Mouse (Mus musculus) splenic B cell, adult 2 months (primary cell): ENCODE measurements around the gene Ercc2.

Experiments used
- DNase-seq: peaks from one replicate; pipeline ENCODE4 v3.0.0-alpha.2; 2011; ENCODE audit warnings: low read depth, low spot score
- H3K27me3 ChIP-seq: 2 replicates; pipeline ENCODE4 v1.6.1; 2012; ENCODE audit warnings: mild to moderate bottlenecking, low read length, moderate library complexity, mixed read lengths; ENCODE audit not compliant: control insufficient read depth, poor library complexity, insufficient read depth, severe bottlenecking
- H3K36me3 ChIP-seq: 2 replicates; pipeline ENCODE4 v1.6.1; 2012; ENCODE audit warnings: mild to moderate bottlenecking, low read length, moderate library complexity, mixed read lengths; ENCODE audit not compliant: control insufficient read depth, poor library complexity, insufficient read depth, severe bottlenecking

The Ercc2 gene

DNA sequence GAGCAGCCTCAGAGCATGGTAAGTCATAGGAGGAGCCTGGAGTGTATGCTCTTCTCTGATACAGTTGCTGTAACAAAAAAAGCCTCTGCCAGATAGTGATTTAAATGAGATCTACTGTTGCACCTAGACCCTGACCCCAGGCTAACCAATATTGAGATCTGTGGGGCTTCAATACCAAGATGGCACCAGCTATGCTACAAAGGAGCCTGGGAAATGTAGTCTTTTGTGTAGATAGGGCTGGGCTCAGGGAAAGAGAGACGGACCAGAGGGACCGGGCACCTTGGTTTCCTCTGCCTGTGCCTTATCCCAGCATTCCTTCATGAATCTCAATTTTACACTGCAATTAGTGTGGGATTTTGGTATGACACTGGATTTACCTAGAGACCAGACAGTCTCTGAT is 8.4 kb upstream of the Ercc2 start:
- H3K27me3 ChIP-seq = no peaks in the 10 kb centered on the region
- DNase-seq = no peak

DNA sequence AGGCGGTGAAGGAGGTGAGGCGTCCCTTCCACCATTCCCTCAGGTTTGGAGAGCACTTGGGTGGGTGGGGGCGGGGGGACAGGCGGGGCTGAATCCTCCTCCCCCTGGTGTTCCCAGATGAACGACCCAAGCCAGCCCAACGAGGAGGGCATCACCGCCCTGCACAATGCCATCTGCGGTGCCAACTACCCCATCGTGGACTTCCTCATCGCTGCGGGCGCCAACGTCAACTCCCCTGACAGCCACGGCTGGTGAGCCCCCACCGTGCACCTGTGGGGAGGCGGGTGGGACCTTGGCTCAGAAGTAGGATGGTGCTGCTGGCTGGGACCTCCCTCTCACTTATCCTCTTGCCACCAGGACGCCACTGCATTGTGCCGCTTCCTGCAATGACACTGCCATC is 6.4 kb upstream of the Ercc2 start:
- DNase-seq = no peak
- no peaks in the 10 kb centered on the region for H3K27me3 ChIP-seq
- H3K36me3 ChIP-seq = no peaks in the 10 kb centered on the region

More for the DNA sequence above, 8.4 kb upstream of the Ercc2 start:
- H3K36me3 ChIP-seq = no peaks in the 10 kb centered on the region

- no peaks in the 10 kb centered on the region for H3K27me3 ChIP-seq
- no peak for DNase-seq
- H3K36me3 ChIP-seq = no peaks in the 10 kb centered on the region
Observed at GRCm38 (mm10) chr7:19376019-19376418, 5.8 kb upstream of the Ercc2 start.

DNA sequence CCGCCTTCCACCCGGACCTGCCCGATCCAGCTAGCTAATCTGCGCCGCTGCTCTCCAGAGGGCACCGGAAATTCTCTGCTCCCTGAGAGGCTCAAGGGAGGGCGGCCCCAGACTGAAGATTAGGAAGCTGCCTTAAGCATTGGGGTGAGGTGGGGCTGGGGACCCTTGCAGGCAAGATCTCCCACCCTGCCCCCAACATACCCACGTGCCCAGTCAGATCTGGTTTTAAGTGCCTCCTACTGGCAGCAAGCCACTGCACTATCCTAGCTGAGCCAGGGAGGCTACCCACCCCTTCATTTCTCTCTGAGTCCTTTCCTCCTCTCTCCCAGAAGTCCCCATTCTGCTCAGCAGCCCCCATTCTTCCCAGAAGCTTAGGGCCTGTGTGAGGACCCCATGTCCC is 3.8 kb upstream of the Ercc2 start:
- Histone ChIP-seq H3K36me3 (no peaks in the 10 kb centered on the region), H3K27me3 (no peaks in the 10 kb centered on the region)
- DNase-seq = no peak

DNA sequence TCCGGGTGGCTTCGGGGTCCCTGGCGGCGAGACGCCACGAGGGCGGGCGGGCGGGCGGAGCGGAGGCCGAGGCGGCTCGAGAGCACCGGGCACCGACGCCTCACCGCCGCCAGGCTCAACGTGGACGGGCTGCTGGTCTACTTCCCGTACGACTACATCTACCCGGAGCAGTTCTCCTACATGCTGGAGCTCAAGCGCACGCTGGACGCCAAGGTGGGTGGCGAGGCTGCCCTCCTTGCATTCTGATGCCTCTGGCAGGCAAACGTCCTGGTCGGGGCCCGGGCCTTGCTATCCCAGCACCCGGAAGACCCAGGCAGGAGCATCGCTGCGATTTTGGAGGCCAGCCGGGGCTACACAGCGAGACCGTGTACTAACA is 344 bp downstream of the Ercc2 start:
- no peak for DNase-seq
- Histone ChIP-seq H3K27me3 (no peaks in the 10 kb centered on the region), H3K36me3 (peaks cover 4% of the 10 kb centered on the region; the same call in 1 of the 2 replicates)

GRCm38 (mm10) chr7:19383708-19384107 is 1.9 kb downstream of the Ercc2 start:
- Histone ChIP-seq H3K27me3 (no peaks in the 10 kb centered on the region), H3K36me3 (peaks cover 7% of the 10 kb centered on the region; the same call in 1 of the 2 replicates)
- DNase-seq = no peak

GRCm38 (mm10) chr7:19388699-19389413 is 7.0 kb downstream of the Ercc2 start:
- DNase-seq = no peak
- H3K27me3 ChIP-seq = no peaks in the 10 kb centered on the region
- H3K36me3 ChIP-seq = peaks cover 9% of the 10 kb centered on the region

- no peaks in the 10 kb centered on the region for H3K27me3 ChIP-seq
- H3K36me3 ChIP-seq = peaks cover 7% of the 10 kb centered on the region
- no peak for DNase-seq
Observed at GRCm38 (mm10) chr7:19394484-19394883, 12.7 kb downstream of the Ercc2 start.

- DNase-seq = peak; percentile 58
- Histone ChIP-seq H3K27me3 (no peaks in the 10 kb centered on the region; the same call in 1 of the 2 replicates), H3K36me3 (no peaks in the 10 kb centered on the region)
Observed at GRCm38 (mm10) chr7:19399496-19400280, 17.9 kb downstream of the Ercc2 start.

DNA sequence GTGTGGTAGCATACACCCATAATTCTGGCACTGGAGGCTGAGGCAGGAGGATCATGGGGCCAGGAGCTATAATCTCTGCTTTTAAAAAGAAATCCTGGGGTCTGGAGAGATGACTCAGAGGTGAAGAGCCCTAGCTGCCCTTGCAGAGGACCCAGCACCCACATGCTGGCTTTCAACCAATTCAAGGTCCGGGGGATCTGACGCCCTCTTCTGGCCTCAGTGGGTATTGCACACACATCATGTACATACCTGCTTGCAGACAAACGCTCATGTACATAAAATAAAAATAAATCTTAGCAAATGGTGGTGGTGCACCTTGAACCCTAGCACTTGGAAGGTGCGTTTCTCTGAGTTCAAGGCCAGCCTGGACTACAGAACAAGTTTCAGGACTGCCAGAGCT is 19.1 kb downstream of the Ercc2 start:
- DNase-seq = peak; percentile 23
- H3K36me3 ChIP-seq = no peaks in the 10 kb centered on the region
- no peaks in the 10 kb centered on the region; the same call in 1 of the 2 replicates for H3K27me3 ChIP-seq

GRCm38 (mm10) chr7:19402535-19403112 is 20.8 kb downstream of the Ercc2 start:
- Histone ChIP-seq H3K36me3 (no peaks in the 10 kb centered on the region), H3K27me3 (no peaks in the 10 kb centered on the region; the same call in 1 of the 2 replicates)
- DNase-seq = no peak

GRCm38 (mm10) chr7:19403731-19404296 is 22.0 kb downstream of the Ercc2 start, which contains the start of gene Klc3:
Klc3 (minus strand) TSS chr7:19404104.
- peak; percentile 86 for DNase-seq
- Histone ChIP-seq H3K27me3 (no peaks in the 10 kb centered on the region; the same call in 1 of the 2 replicates), H3K36me3 (no peaks in the 10 kb centered on the region)

DNA sequence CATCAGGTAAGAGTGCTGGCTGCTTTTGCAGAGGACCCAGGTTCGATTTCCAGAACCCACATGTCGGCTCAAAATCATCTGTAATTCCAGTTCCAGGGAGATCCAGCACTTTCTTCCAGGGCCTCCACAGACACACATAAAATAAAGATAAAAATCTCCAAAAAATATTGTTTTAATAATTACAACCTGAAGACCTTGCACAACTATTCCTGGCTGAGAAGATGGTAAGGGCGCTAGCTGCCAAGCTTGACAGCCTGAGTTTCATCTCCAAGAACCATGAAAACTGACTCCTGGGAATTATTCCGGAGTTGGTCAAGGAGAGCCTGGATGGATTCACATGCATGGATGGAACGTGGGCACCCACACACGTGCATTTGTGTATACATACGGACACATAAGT is 22.7 kb downstream of the Ercc2 start, which contains the start of gene Ckm:
Ckm (plus strand) TSS at position 301 of the 400 bp plus-strand sequence.
- Histone ChIP-seq H3K36me3 (no peaks in the 10 kb centered on the region), H3K27me3 (no peaks in the 10 kb centered on the region; the same call in 1 of the 2 replicates)
- DNase-seq = no peak

DNA sequence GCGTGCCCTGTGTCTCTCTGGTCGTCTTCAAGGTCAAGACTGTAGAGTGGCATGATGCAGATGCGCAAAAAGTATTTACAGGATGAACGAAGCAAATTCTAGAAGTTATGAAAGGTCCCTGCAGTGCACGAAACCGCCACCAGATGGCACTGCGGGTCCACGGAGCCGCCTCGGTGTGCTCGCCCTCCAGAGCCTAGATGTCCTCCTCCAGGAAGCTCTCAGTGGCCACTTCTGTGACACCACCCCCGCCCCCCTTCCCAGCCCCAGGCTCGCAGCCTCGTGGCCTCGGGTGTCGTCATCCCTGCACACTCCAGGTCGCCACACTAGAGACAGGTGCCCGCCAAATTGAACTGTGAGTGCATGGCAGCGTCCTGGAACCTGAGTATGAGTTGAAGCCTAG is 23.6 kb downstream of the Ercc2 start:
- Histone ChIP-seq H3K36me3 (no peaks in the 10 kb centered on the region), H3K27me3 (no peaks in the 10 kb centered on the region; the same call in 1 of the 2 replicates)
- peak; percentile 91 for DNase-seq
